Mouse (Mus musculus) limb, embryonic 14.5 days (tissue): ENCODE measurements around the gene Zfp697. TPM values are rescaled to one million over a fixed set of nuclear protein-coding genes. Genes with fewer than 3 reads are reported as not detected.

Source experiments
- ATAC-seq: fragments of 200-750 bp; cut with Nextera tagmentation; 2 replicates; pipeline ENCODE4 v1.8.0; 2017; ENCODE audit warnings: low read depth, moderate number of reproducible peaks, moderate TSS enrichment; ENCODE audit not compliant: low FRiP score
- DNase-seq: peaks from one replicate; pipeline ENCODE4 v3.0.0-alpha.2; 2015; ENCODE audit warnings: low spot score
- H3K27ac ChIP-seq: fragments of 300-500 bp; sonication (generic); replicated peaks from 2 replicates; pipeline ENCODE4 v1.5.1; 2014; ENCODE audit warnings: low read depth, mild to moderate bottlenecking, low read length, moderate library complexity, mixed read lengths
- H3K27me3 ChIP-seq: fragments of 300-500 bp; sonication (generic); 2 replicates; pipeline ENCODE4 v1.6.1; 2014; ENCODE audit warnings: low read length, mixed read lengths; ENCODE audit not compliant: control insufficient read depth, insufficient read depth
- H3K36me3 ChIP-seq: fragments of 300-500 bp; sonication (generic); 2 replicates; pipeline ENCODE4 v1.6.1; 2014; ENCODE audit warnings: mild to moderate bottlenecking, low read length, moderate library complexity, mixed read lengths; ENCODE audit not compliant: control insufficient read depth, insufficient read depth
- H3K4me1 ChIP-seq: fragments of 300-500 bp; sonication (generic); 2 replicates; pipeline ENCODE4 v1.6.1; 2014; ENCODE audit warnings: antibody characterized with exemption, low read length, mixed read lengths; ENCODE audit not compliant: control insufficient read depth, insufficient read depth
- H3K4me2 ChIP-seq: fragments of 300-500 bp; sonication (generic); replicated peaks from 2 replicates; pipeline ENCODE4 v1.6.1; 2014; ENCODE audit warnings: low read depth, mild to moderate bottlenecking, low read length, moderate library complexity; ENCODE audit not compliant: severe bottlenecking
- H3K4me3 ChIP-seq: fragments of 300-500 bp; sonication (generic); replicated peaks from 2 replicates; pipeline ENCODE4 v1.5.1; 2014; ENCODE audit warnings: low read length
- H3K9ac ChIP-seq: fragments of 300-500 bp; sonication (generic); 2 replicates; pipeline ENCODE4 v1.6.1; 2014; ENCODE audit warnings: mild to moderate bottlenecking, low read depth, low read length, moderate library complexity; ENCODE audit not compliant: severe bottlenecking
- H3K9me3 ChIP-seq: fragments of 300-500 bp; sonication (generic); 2 replicates; pipeline ENCODE4 v1.6.1; 2016; ENCODE audit warnings: low read length; ENCODE audit not compliant: control insufficient read depth
- POLR2A ChIP-seq: fragments of 200-500 bp; IDR thresholded peaks from 2 replicates; pipeline ENCODE4 v1.8.0; 2012; ENCODE audit warnings: inconsistent platforms, mild to moderate bottlenecking, moderate library complexity, borderline replicate concordance; ENCODE audit not compliant: insufficient read depth, insufficient read length; ENCODE audit errors: extremely low read depth
- WGBS: fragments of 180-500 bp; shearing (Covaris S2); extraction: QIAGEN DNeasy Blood & Tissue Kit; methylation state at CpG from one replicate; pipeline ENCODE4 v1.1.7; 2014; 5-methylcytosine and 5-hydroxymethylcytosine counted together
- polyA plus RNA-seq, 2 experiments: library from polyadenylated mRNA; depleted of rRNA in 1 of 2; stranded (reverse) in 1 of 2; unstranded in 1 of 2; fragments of >200 nt; fragmentation: Nextera tagmentation in 1 of 2; extraction: Ambion mirVana in 1 of 2; gene quantifications; 2 replicates each; pipeline versions ENCODE4 v1.2.1 to v1.2.3; 2012 to 2014

Zfp697 gene
- polyA plus RNA-seq, 2 experiments = 6.4 to 8.6 TPM

DNA sequence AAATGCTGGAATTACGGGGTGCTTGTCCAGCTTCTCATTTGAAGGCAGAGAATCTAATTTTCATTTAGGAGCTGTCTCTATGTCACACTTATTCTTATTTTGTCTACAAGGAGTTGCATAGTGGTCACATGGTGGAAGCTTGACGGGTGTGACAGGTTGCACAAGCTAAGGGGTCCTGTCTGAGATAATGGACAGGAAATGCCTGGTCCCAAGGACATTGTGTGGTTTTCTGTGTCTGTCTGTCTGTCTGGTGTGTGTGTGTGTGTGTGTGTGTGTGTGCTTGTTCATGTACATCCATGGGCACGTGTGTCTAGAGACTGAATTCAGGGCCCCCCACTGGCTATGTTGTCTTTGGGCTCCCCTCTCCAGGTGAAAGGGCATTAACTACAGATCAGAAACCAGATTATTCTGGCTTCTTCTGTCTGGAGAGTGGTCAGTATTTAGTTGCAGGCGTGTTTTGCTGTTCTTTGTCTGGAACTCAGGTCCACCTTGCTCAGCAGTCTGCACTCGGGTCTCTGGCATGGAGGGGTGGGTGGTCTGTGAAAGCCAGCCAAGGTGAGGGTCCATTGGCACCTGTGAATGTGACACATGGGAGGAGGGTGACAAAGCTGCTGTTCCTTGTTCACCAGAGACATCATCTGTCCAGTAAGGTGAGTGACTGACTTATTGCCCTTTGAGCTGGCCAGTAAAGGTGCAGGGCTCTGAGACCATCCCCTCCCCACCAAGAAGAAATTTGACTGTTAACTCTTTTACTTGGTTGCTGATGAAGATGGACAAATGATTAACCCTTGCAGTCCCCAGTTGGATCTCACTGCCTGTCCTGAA lies 34.4 kb downstream of the Zfp697 start:
- 72% methylated on average over 5 of the region's 5 CpGs for WGBS
- Histone ChIP-seq H3K36me3 (no peaks in the 10 kb centered on the region), H3K4me3 (no peak overlapping the region)

DNA sequence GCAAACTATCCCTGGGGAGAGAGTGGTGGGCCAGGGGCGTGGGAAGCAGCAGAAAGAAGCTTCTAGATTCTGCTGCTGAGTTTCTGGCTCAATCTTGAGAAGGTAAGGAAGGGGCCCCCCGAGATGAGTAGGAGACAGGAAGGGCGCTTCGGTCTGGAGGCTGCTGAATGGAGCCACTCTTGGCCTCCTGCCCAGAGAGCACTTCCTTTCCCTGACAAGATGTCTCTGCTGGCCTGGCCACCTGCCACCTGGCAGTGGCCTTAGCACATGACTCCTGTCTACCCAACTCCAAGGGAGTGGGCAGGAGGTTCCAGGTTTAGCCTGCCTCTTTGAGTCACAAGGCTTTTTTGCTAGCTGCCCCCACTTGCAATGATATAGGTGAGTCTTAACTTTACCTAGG lies 35.1 kb downstream of the Zfp697 start:
- TF ChIP-seq POLR2A = no peak
- Histone ChIP-seq H3K4me2 (no peak overlapping the region), H3K9me3 (no peaks in the 10 kb centered on the region), H3K36me3 (no peaks in the 10 kb centered on the region), H3K9ac (no peak overlapping the region), H3K4me3 (no peak overlapping the region), H3K27ac (no peak overlapping the region), H3K4me1 (peaks cover 4% of the 10 kb centered on the region; the same call in 1 of the 2 replicates), H3K27me3 (no peaks in the 10 kb centered on the region)
- WGBS = 48% methylated on average over 4 of the region's 4 CpGs
- no peak for ATAC-seq
- DNase-seq = peak; percentile 53

More for the DNA sequence above, 34.4 kb downstream of the Zfp697 start:
- no peak for ATAC-seq
- no peak for TF ChIP-seq POLR2A
- H3K4me1 ChIP-seq = peaks cover 4% of the 10 kb centered on the region; the same call in 1 of the 2 replicates
- H3K9ac ChIP-seq = no peak overlapping the region
- H3K27me3 ChIP-seq = no peaks in the 10 kb centered on the region
- no peaks in the 10 kb centered on the region for H3K9me3 ChIP-seq
- no peak overlapping the region for H3K27ac ChIP-seq
- no peak overlapping the region for H3K4me2 ChIP-seq
- no peak for DNase-seq

DNA sequence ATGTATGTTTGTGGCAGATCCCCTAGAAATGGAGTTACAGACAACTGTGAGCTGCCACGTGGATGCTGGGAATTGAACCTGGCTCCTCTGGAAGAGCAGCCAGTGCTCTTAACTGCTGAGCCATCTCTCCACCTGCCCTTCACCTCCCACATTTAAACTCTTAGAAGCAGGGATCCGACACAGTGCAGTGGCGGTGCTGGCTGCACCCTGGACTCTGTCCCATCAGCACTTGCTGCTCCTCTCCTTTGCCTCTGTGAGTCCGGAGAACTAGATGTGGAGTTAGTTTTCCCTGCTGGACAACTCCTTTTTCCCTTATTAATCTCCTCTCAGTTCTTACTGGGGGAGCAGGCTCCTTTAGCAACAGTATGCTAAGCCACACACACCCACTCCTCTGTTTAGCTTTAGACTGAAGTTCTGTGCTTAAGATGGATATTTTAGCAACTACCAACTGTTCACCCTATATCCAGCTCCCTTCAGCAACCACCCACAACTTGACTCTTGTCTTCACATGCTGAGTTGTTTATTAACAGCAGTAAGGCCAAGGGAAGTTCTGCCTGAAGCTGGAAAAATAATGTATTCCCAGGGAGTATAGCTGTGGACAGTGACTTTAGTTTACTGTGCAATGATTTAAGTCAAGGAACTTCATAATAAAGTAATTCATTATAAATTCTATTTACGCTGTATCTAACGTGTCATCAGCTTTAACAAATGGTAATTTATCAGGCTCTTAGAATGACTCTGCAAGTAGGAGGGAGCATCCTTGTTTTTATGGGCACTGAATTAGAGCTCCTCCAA lies 36.9 kb downstream of the Zfp697 start:
- Histone ChIP-seq H3K4me1 (peaks cover 4% of the 10 kb centered on the region; the same call in 1 of the 2 replicates), H3K27ac (no peak overlapping the region), H3K4me3 (no peak overlapping the region), H3K27me3 (no peaks in the 10 kb centered on the region), H3K4me2 (no peak overlapping the region), H3K9me3 (no peaks in the 10 kb centered on the region), H3K36me3 (no peaks in the 10 kb centered on the region), H3K9ac (no peak overlapping the region)
- ATAC-seq = no peak
- 49% methylated on average over 6 of the region's 6 CpGs for WGBS
- TF ChIP-seq POLR2A = no peak
- no peak for DNase-seq

DNA sequence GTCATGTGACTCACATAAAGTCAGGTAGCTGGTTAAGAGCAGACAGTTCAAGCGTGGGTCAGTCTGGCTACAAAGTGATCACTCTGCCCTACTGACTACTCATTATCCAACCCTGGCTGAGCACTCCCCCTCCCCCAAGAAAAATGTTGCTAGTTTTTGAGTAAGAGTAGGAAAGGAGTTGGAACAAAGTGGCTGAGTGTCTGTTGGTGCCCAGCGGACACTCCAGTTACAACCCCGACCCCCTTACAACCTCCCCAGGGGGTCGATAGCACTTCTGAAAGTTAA lies 37.5 kb downstream of the Zfp697 start:
- no peak for TF ChIP-seq POLR2A
- WGBS = 26% methylated on average over 4 of the region's 4 CpGs

DNA sequence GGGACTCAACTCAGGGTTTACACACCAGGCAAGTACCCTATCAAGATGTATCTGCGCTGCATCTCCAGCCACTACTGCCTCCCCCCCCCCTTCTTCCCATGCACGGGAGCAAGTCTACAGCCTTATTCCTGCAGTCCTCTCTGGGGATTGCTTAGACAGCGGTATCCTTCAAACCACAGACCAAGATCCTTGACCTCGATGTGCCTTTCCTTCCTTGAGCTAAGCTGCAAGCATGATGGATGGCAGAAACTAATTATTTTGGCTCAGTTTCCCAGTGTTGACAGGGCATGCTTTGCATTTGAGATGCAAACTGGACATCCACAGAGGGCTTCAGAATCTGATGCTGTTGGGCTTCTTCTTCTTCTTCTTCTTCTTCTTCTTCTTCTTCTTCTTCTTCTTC lies 40.7 kb downstream of the Zfp697 start:
- no peak overlapping the region for H3K4me3 ChIP-seq
- no peaks in the 10 kb centered on the region for H3K36me3 ChIP-seq
- 87% methylated on average over 4 of the region's 4 CpGs for WGBS
- peaks cover 10% of the 10 kb centered on the region for H3K27me3 ChIP-seq
- no peak for TF ChIP-seq POLR2A
- no peaks in the 10 kb centered on the region for H3K9me3 ChIP-seq
- no peak overlapping the region for H3K27ac ChIP-seq
- ATAC-seq (no peak), DNase-seq (no peak)
- peaks cover under 1% of the 10 kb centered on the region; the same call in 1 of the 2 replicates for H3K4me1 ChIP-seq
- H3K4me2 ChIP-seq = no peak overlapping the region
- H3K9ac ChIP-seq = no peak overlapping the region

More for the DNA sequence above, 37.5 kb downstream of the Zfp697 start:
- no peak overlapping the region for H3K9ac ChIP-seq
- no peaks in the 10 kb centered on the region for H3K9me3 ChIP-seq
- DNase-seq (no peak), ATAC-seq (no peak)
- no peak overlapping the region for H3K4me3 ChIP-seq
- H3K27me3 ChIP-seq = no peaks in the 10 kb centered on the region
- no peak overlapping the region for H3K27ac ChIP-seq
- no peak overlapping the region for H3K4me2 ChIP-seq
- H3K36me3 ChIP-seq = no peaks in the 10 kb centered on the region
- peaks cover 4% of the 10 kb centered on the region; the same call in 1 of the 2 replicates for H3K4me1 ChIP-seq
